Mouse (Mus musculus) granulocyte monocyte progenitor cell, adult 5-6 weeks (primary cell): Measurements from ENCODE around the gene Rnd2. TPM values are rescaled to one million over a fixed set of nuclear protein-coding genes. Genes with fewer than 3 reads are reported as not detected.
A peak's percentile ranks its signal among the peaks of the same experiment; 100 is the strongest.
"Not testable (repeated sequence)": the region's sequence is repeated elsewhere in the genome, so short reads cannot be mapped to it uniquely, and the experiment has no call there.

ENCODE experiments used
- ATAC-seq: replicated peaks from 2 replicates; pipeline ENCODE4 v1.8.0; 2016; ENCODE audit warnings: mild to moderate bottlenecking, moderate TSS enrichment, inconsistent platforms; ENCODE audit not compliant: poor library complexity, severe bottlenecking
- total RNA-seq, 2 experiments: library from RNA; stranded (forward) in 1 of 2; stranded (reverse) in 1 of 2; fragments of 200-712, 200-1000 nt in 1 of 2; fragments of >200 nt in 1 of 2; fragmentation: Nextera tagmentation in 1 of 2; gene quantifications; 2 replicates each; pipeline ENCODE4 v1.2.3; 2014 to 2017

The Rnd2 gene
- total RNA-seq, 2 experiments from 2014 or later = 0.52 to 1.4 TPM

GRCm38 (mm10) chr11:101446319-101446718 is 18.5 kb upstream of the Rnd2 start:
- ATAC-seq = no peak

GRCm38 (mm10) chr11:101446860-101447259 is 17.9 kb upstream of the Rnd2 start:
- not testable (repeated sequence) for ATAC-seq

- no peak for ATAC-seq
Observed at GRCm38 (mm10) chr11:101447786-101448185, 17.0 kb upstream of the Rnd2 start.

GRCm38 (mm10) chr11:101448274-101448746 is 16.5 kb upstream of the Rnd2 start, which contains the start of gene Ifi35:
Ifi35 (plus strand) TSS chr11:101448407.
- peak; percentile 89 for ATAC-seq

- peak; percentile 28 for ATAC-seq
Observed at GRCm38 (mm10) chr11:101448899-101449298, 15.9 kb upstream of the Rnd2 start.

- ATAC-seq = not testable (repeated sequence)
Observed at GRCm38 (mm10) chr11:101449596-101449995, 15.2 kb upstream of the Rnd2 start.

GRCm38 (mm10) chr11:101450394-101450793 is 14.4 kb upstream of the Rnd2 start:
- peak; percentile 49 for ATAC-seq

GRCm38 (mm10) chr11:101451536-101451935 is 13.3 kb upstream of the Rnd2 start:
- no peak for ATAC-seq

GRCm38 (mm10) chr11:101452093-101452774 is 12.6 kb upstream of the Rnd2 start:
- no peak for ATAC-seq

GRCm38 (mm10) chr11:101454702-101455101 is 10.1 kb upstream of the Rnd2 start:
- ATAC-seq = no peak

- ATAC-seq = no peak
Observed at GRCm38 (mm10) chr11:101455627-101456026, 9.2 kb upstream of the Rnd2 start.

GRCm38 (mm10) chr11:101457631-101458030 is 7.2 kb upstream of the Rnd2 start:
- ATAC-seq = no peak

GRCm38 (mm10) chr11:101458217-101458616 is 6.6 kb upstream of the Rnd2 start:
- no peak for ATAC-seq

GRCm38 (mm10) chr11:101459716-101460115 is 5.1 kb upstream of the Rnd2 start:
- no peak for ATAC-seq

GRCm38 (mm10) chr11:101460321-101460720 is 4.5 kb upstream of the Rnd2 start:
- no peak for ATAC-seq

GRCm38 (mm10) chr11:101462141-101462540 is 2.7 kb upstream of the Rnd2 start:
- no peak for ATAC-seq

GRCm38 (mm10) chr11:101462583-101463440 is 2.0 kb upstream of the Rnd2 start:
- ATAC-seq = peak; percentile 23

- peak; percentile 26 for ATAC-seq
Observed at GRCm38 (mm10) chr11:101465101-101465868, 486 bp downstream of the Rnd2 start.

- peak; percentile 37 for ATAC-seq
Observed at GRCm38 (mm10) chr11:101465869-101466551, 1.2 kb downstream of the Rnd2 start, which contains the start of gene Vat1. Vat1 (minus strand) TSS chr11:101466230.

GRCm38 (mm10) chr11:101466552-101466950 is 1.8 kb downstream of the Rnd2 start:
- ATAC-seq = not testable (repeated sequence)
